ENCODE assay signal across 12 mouse cellular contexts in the genomic region with DNA sequence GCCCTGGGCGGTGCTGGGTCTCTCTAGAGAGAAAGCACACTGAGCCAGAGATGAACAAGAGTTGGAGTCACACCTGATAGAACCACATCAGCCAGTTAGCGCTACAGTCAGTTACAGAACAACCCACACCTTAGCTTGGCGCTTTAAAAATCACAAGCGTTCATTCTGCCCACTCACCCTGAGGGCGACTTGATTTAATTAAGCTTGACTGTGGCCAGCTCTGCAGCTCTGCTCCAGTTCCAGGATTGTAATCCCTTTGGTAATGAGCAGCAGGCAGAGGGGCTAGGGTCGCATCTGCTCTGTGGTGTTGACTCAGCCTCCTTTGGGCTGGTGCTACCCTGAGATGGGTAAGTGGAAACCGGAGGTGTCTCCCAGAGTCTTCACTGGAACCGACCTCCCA.
DNase-seq lines count a peak whose midpoint lies in the region; ATAC-seq lines count a peak whose summit lies in the region.
"Had no signal": no experiment of that assay in that cellular context is flagged by ENCODE, and none has a peak within 500 bp of the region (broad histone marks: within the 10 kb centered on the region; RNA-seq: fewer than 3 reads in every experiment).

No protein-coding gene starts in this region.

- ATAC-seq in frontal cortex, adult (ENCODE audit: low TSS enrichment), result peak; percentile 76

- DNase-seq in frontal cortex, postnatal 10 days (ENCODE audit: low spot score in 2 of 2), result no peak
- DNase-seq in right cerebral cortex, adult 2 months (ENCODE audit: low spot score in 2 of 2), result peak; percentile 25 to 39
- DNase-seq in right cerebral cortex, postnatal 10 days (ENCODE audit: low spot score in 2 of 2), result no peak
- peak; percentile 16 to 38 for DNase-seq in kidney, postnatal 4 days
- DNase-seq in thymus, postnatal 4 days, result no peak
- no peak for DNase-seq in lung, adult 18-20 months
- DNase-seq in lung, postnatal 25 days (ENCODE audit: low spot score), result no peak
- DNase-seq: cerebellum, adult 9-11 months; gastrocnemius, postnatal 10 days; lung, embryonic 14.5 days; thymus, postnatal 14 days had no signal

Comparison
In these comparisons a context has a peak if more than half of its experiments do, and no peak if none do; other contexts are left out.
1. DNase-seq: peak in right cerebral cortex, adult 2 months (2 of 2) and kidney, postnatal 4 days (2 of 2); none in frontal cortex, postnatal 10 days (0 of 2), right cerebral cortex, postnatal 10 days (0 of 2), thymus, postnatal 4 days (single experiment), lung, adult 18-20 months (0 of 2) and lung, postnatal 25 days (single experiment).